In the genomic region with DNA sequence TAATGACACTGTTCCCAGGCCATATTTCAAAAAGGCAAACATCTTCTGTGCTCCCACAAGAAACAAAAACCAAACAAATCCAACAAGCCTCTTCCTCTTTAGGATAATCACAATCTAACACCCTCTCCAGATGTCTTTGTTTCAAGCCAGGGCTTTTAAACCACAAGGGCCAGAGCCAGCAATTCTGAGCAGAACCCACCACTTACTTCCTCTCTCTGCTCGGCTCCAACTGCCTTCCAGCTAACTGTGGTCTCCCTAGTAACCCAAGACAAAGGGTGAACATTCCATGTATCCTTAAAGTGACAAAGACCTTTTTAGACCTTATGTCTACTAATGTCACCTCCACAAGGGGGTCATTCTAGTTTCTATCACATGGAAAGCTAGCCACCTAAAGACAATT, we compare ENCODE assay signal across 9 mouse cellular contexts. TPM values are rescaled to one million over a fixed set of nuclear protein-coding genes. Genes with fewer than 3 reads are reported as not detected.
A peak's percentile ranks its signal among the peaks of the same experiment; 100 is the strongest.
DNase-seq lines count a peak whose midpoint lies in the region; ATAC-seq and TF ChIP-seq lines count a peak whose summit lies in the region.
"Had no signal": no experiment of that assay in that cellular context is flagged by ENCODE, and none has a peak within 500 bp of the region (broad histone marks: within the 10 kb centered on the region; RNA-seq: fewer than 3 reads in every experiment).

No protein-coding gene starts in this region.

- H3K36me3 ChIP-seq in forebrain, postnatal 0 days (ENCODE audit: insufficient read depth) = peaks cover 33% of the 10 kb centered on the region
- H3K36me3 ChIP-seq in hindbrain, postnatal 0 days (ENCODE audit: insufficient read depth, low read length) = peaks cover 32% of the 10 kb centered on the region
- peaks cover 34% of the 10 kb centered on the region for H3K36me3 ChIP-seq in neural tube, embryonic 13.5 days

- peak; percentile 86 for ATAC-seq in forebrain, postnatal 0 days
- ATAC-seq in hindbrain, postnatal 0 days = peak; percentile 83
- peak; percentile 79 for ATAC-seq in neural tube, embryonic 13.5 days (ENCODE audit: low read depth)

- peaks cover 8% of the 10 kb centered on the region; the same call in 1 of the 2 replicates for H3K4me1 ChIP-seq in forebrain, postnatal 0 days (ENCODE audit: insufficient read depth)
- H3K4me1 ChIP-seq in hindbrain, postnatal 0 days (ENCODE audit: insufficient read depth, low read length) = peaks cover 5% of the 10 kb centered on the region; the same call in 1 of the 2 replicates
- H3K4me1 ChIP-seq in neural tube, embryonic 13.5 days (replicated peaks) = peaks cover 33% of the 10 kb centered on the region

- H3K27ac ChIP-seq in gastrocnemius, adult 2 months = peak overlapping the region; percentile 76
- peak overlapping the region; percentile 45 for H3K27ac ChIP-seq in forebrain, postnatal 0 days (ENCODE audit: low read depth, low read length)
- peak overlapping the region; percentile 55; the same call in 1 of the 2 replicates for H3K27ac ChIP-seq in hindbrain, postnatal 0 days
- peak overlapping the region; percentile 76 for H3K27ac ChIP-seq in neural tube, embryonic 13.5 days (replicated peaks)

- 3% methylated on average over 1 of the region's 1 CpGs for WGBS in forebrain, postnatal 0 days
- 3% methylated on average over 1 of the region's 1 CpGs for WGBS in hindbrain, postnatal 0 days
- WGBS in neural tube, embryonic 13.5 days = 0% methylated on average over 1 of the region's 1 CpGs

- H3K27me3 ChIP-seq in forebrain, postnatal 0 days (ENCODE audit: insufficient read depth, low read length) = no peaks in the 10 kb centered on the region
- H3K27me3 ChIP-seq in hindbrain, postnatal 0 days (ENCODE audit: insufficient read depth, low read length) = no peaks in the 10 kb centered on the region
- H3K27me3 ChIP-seq in neural tube, embryonic 13.5 days = no peaks in the 10 kb centered on the region

- no peak overlapping the region for H3K4me2 ChIP-seq in forebrain, postnatal 0 days (ENCODE audit: low read depth)
- H3K4me2 ChIP-seq in hindbrain, postnatal 0 days (ENCODE audit: low read depth, low read length) = peak overlapping the region; percentile 10; the same call in 1 of the 2 replicates
- H3K4me2 ChIP-seq in neural tube, embryonic 13.5 days = peak overlapping the region; percentile 24

- TF ChIP-seq CTCF in gastrocnemius, adult 2 months (IDR thresholded peaks at IDR 0.05) = no peak
- no peak for TF ChIP-seq CTCF in forebrain, postnatal 0 days (IDR thresholded peaks at IDR 0.05; ENCODE audit: low read depth)
- TF ChIP-seq CTCF in hindbrain, postnatal 0 days (IDR thresholded peaks at IDR 0.05; ENCODE audit: low read depth) = no peak

- no peak overlapping the region for H3K9ac ChIP-seq in forebrain, postnatal 0 days
- H3K9ac ChIP-seq in hindbrain, postnatal 0 days (replicated peaks; ENCODE audit: low read length) = no peak overlapping the region
- no peak overlapping the region for H3K9ac ChIP-seq in neural tube, embryonic 13.5 days

- H3K4me3 ChIP-seq in gastrocnemius, adult 2 months = peak overlapping the region; percentile 50
- H3K4me3 ChIP-seq in forebrain, postnatal 0 days (ENCODE audit: low read depth, low read length) = no peak overlapping the region
- no peak overlapping the region for H3K4me3 ChIP-seq in hindbrain, postnatal 0 days (ENCODE audit: low read length)
- no peak overlapping the region for H3K4me3 ChIP-seq in neural tube, embryonic 13.5 days

- H3K9me3 ChIP-seq in forebrain, postnatal 0 days (ENCODE audit: low read length) = no peaks in the 10 kb centered on the region
- no peaks in the 10 kb centered on the region for H3K9me3 ChIP-seq in hindbrain, postnatal 0 days (ENCODE audit: low read length)
- H3K9me3 ChIP-seq in neural tube, embryonic 13.5 days = no peaks in the 10 kb centered on the region

- DNase-seq in gastrocnemius, adult 2 months = no peak
- no peak for DNase-seq in gastrocnemius, postnatal 36 days
- peak; percentile 94 for DNase-seq in MEL-GATA-1-ER (ENCODE audit: extremely low read depth, low read depth)
- DNase-seq in forebrain, postnatal 0 days = peak; percentile 31
- peak; percentile 69 for DNase-seq in hindbrain, postnatal 0 days (ENCODE audit: low spot score)
- DNase-seq in adrenal gland, postnatal 36 days = no peak
- no peak for DNase-seq in cerebellum, adult 18-20 months

- intact Hi-C loops in gastrocnemius, adult 2 months (cut with DNase I) = no loop called here
- intact Hi-C loops in gastrocnemius, postnatal 36 days (cut with DNase I) = no loop called here

RNA-seq across cellular contexts. Expression of gene Dido1, which starts 17.2 kb away (rescaled TPM):
- 10 to 100 TPM; 18.6 to 22.4 TPM for total RNA-seq in gastrocnemius, adult 2 months (2021)
- total RNA-seq in gastrocnemius, postnatal 36 days (2021) = 10 to 100 TPM; 14.3 to 17.5 TPM
- 41.2 and 50.2 TPM in 2 replicates for total RNA-seq in forebrain, postnatal 0 days (2014; rRNA removed)
- polyA plus RNA-seq in forebrain, postnatal 0 days (2015; fragmentation: Nextera tagmentation; extraction: Ambion mirVana) = 12.2 and 17.6 TPM in 2 replicates
- total RNA-seq in hindbrain, postnatal 0 days (2014; rRNA removed) = 35.7 and 36.3 TPM in 2 replicates
- 21.7 and 22.8 TPM in 2 replicates for polyA plus RNA-seq in hindbrain, postnatal 0 days (2015; fragmentation: Nextera tagmentation; extraction: Ambion mirVana)
- polyA plus RNA-seq in neural tube, embryonic 13.5 days (2015; fragmentation: Nextera tagmentation; extraction: Ambion mirVana) = 21.8 and 24.1 TPM in 2 replicates
- total RNA-seq in adrenal gland, postnatal 36 days (2021) = 10 to 100 TPM; 38.7 to 40.7 TPM

RNA-seq across cellular contexts. Expression of gene Gid8, which starts 17.3 kb away (rescaled TPM):
- total RNA-seq in gastrocnemius, adult 2 months (2021) = 10 to 100 TPM; 31.1 to 42.1 TPM
- 10 to 100 TPM; 32.1 to 33.8 TPM for total RNA-seq in gastrocnemius, postnatal 36 days (2021)
- total RNA-seq in forebrain, postnatal 0 days (2014; rRNA removed) = 49.8 and 69.9 TPM in 2 replicates
- 43.6 and 50.6 TPM in 2 replicates for polyA plus RNA-seq in forebrain, postnatal 0 days (2015; fragmentation: Nextera tagmentation; extraction: Ambion mirVana)
- total RNA-seq in hindbrain, postnatal 0 days (2014; rRNA removed) = 43.2 and 51.1 TPM in 2 replicates
- 45.5 TPM in 2 replicates for polyA plus RNA-seq in hindbrain, postnatal 0 days (2015; fragmentation: Nextera tagmentation; extraction: Ambion mirVana)
- polyA plus RNA-seq in neural tube, embryonic 13.5 days (2015; fragmentation: Nextera tagmentation; extraction: Ambion mirVana) = 55.6 and 59.1 TPM in 2 replicates
- total RNA-seq in adrenal gland, postnatal 36 days (2021) = 10 to 100 TPM; 58.9 to 63.1 TPM

RNA-seq across cellular contexts. Expression of gene Slc17a9, which starts 32.4 kb away (rescaled TPM):
- total RNA-seq in gastrocnemius, adult 2 months (2021) = under 1 TPM in 1 of 2 experiments, not detected in 1; 0.33 TPM
- total RNA-seq in gastrocnemius, postnatal 36 days (2021) = under 1 TPM in 1 of 2 experiments, not detected in 1; 0.33 TPM
- total RNA-seq in forebrain, postnatal 0 days (2014; rRNA removed) = 0.10 and 0.38 TPM in 2 replicates
- 0.10 and 0.19 TPM in 2 replicates for polyA plus RNA-seq in forebrain, postnatal 0 days (2015; fragmentation: Nextera tagmentation; extraction: Ambion mirVana)
- 0.32 and 0.68 TPM in 2 replicates for total RNA-seq in hindbrain, postnatal 0 days (2014; rRNA removed)
- polyA plus RNA-seq in hindbrain, postnatal 0 days (2015; fragmentation: Nextera tagmentation; extraction: Ambion mirVana) = 0.29 and 0.52 TPM in 2 replicates
- polyA plus RNA-seq in neural tube, embryonic 13.5 days (2015; fragmentation: Nextera tagmentation; extraction: Ambion mirVana) = 0.21 and 0.35 TPM in 2 replicates
- 1 to 10 TPM; 1.1 to 1.2 TPM for total RNA-seq in adrenal gland, postnatal 36 days (2021)

RNA-seq across cellular contexts. Expression of gene Tcfl5, which starts 50.1 kb away (rescaled TPM):
- not detected for total RNA-seq in gastrocnemius, adult 2 months (2021)
- total RNA-seq in gastrocnemius, postnatal 36 days (2021) = not detected
- total RNA-seq in forebrain, postnatal 0 days (2014; rRNA removed) = 5.3 and 5.9 TPM in 2 replicates
- polyA plus RNA-seq in forebrain, postnatal 0 days (2015; fragmentation: Nextera tagmentation; extraction: Ambion mirVana) = 0.88 and 1.2 TPM in 2 replicates
- 5.8 and 7.2 TPM in 2 replicates for total RNA-seq in hindbrain, postnatal 0 days (2014; rRNA removed)
- 0.91 and 1.0 TPM in 2 replicates for polyA plus RNA-seq in hindbrain, postnatal 0 days (2015; fragmentation: Nextera tagmentation; extraction: Ambion mirVana)
- polyA plus RNA-seq in neural tube, embryonic 13.5 days (2015; fragmentation: Nextera tagmentation; extraction: Ambion mirVana) = 0.40 and 0.55 TPM in 2 replicates
- not detected for total RNA-seq in adrenal gland, postnatal 36 days (2021)
- polyA plus RNA-seq: C2C12 had no signal

Comparison
In these comparisons a context has a peak if more than half of its experiments do, and no peak if none do; other contexts are left out.
1. DNase-seq: peak in MEL-GATA-1-ER (single experiment), forebrain, postnatal 0 days (single experiment) and hindbrain, postnatal 0 days (single experiment); none in gastrocnemius, adult 2 months (single experiment), gastrocnemius, postnatal 36 days (0 of 2), adrenal gland, postnatal 36 days (0 of 2) and cerebellum, adult 18-20 months (0 of 2).
2. Peak in every context shown above with its lines, with median percentiles within 50 percentile points of each other: H3K27ac ChIP-seq and ATAC-seq.